Mouse (Mus musculus) limb, embryonic 11.5 days (tissue): ENCODE measurements around the gene Olfr746. TPM values are rescaled to one million over a fixed set of nuclear protein-coding genes. Genes with fewer than 3 reads are reported as not detected.

Experiments
- ATAC-seq: fragments of 200-750 bp; cut with Nextera tagmentation; 2 replicates; pipeline ENCODE4 v1.8.0; 2017; ENCODE audit warnings: low read depth; ENCODE audit not compliant: insufficient number of reproducible peaks, low FRiP score, low TSS enrichment
- DNase-seq: peaks from one replicate; pipeline ENCODE4 v3.0.0-alpha.2; 2015; ENCODE audit warnings: low spot score
- H3K27ac ChIP-seq: fragments of 300-500 bp; sonication (generic); replicated peaks from 2 replicates; pipeline ENCODE4 v1.5.1; 2014; ENCODE audit warnings: low read depth, mild to moderate bottlenecking, low read length
- H3K27me3 ChIP-seq: fragments of 300-500 bp; sonication (generic); 2 replicates; pipeline ENCODE4 v1.6.1; 2014; ENCODE audit warnings: mild to moderate bottlenecking, low read length, mixed read lengths; ENCODE audit not compliant: control insufficient read depth, insufficient read depth
- H3K36me3 ChIP-seq: fragments of 300-500 bp; sonication (generic); 2 replicates; pipeline ENCODE4 v1.6.1; 2014; ENCODE audit warnings: mild to moderate bottlenecking, low read length, moderate library complexity, mixed read lengths; ENCODE audit not compliant: control insufficient read depth, insufficient read depth
- H3K4me1 ChIP-seq: fragments of 300-500 bp; sonication (generic); 2 replicates; pipeline ENCODE4 v1.6.1; 2014; ENCODE audit warnings: low read length, mixed read lengths; ENCODE audit not compliant: control insufficient read depth, insufficient read depth
- H3K4me2 ChIP-seq: fragments of 300-500 bp; sonication (generic); 2 replicates; pipeline ENCODE4 v1.6.1; 2014; ENCODE audit warnings: low read depth, mild to moderate bottlenecking, moderate library complexity; ENCODE audit not compliant: severe bottlenecking
- H3K4me3 ChIP-seq: fragments of 300-500 bp; sonication (generic); 2 replicates; pipeline ENCODE4 v1.5.1; 2014; ENCODE audit warnings: low read depth, low read length
- H3K9ac ChIP-seq: fragments of 300-500 bp; sonication (generic); 2 replicates; pipeline ENCODE4 v1.6.1; 2014; ENCODE audit warnings: mild to moderate bottlenecking, low read length
- H3K9me3 ChIP-seq: fragments of 300-500 bp; sonication (generic); 2 replicates; pipeline ENCODE4 v1.6.1; 2016; ENCODE audit warnings: low read length; ENCODE audit not compliant: control insufficient read depth
- WGBS: fragments of 180-500 bp; shearing (Covaris S2); extraction: QIAGEN DNeasy Blood & Tissue Kit; methylation state at CpG from one replicate; pipeline ENCODE4 v1.1.7; 2014; 5-methylcytosine and 5-hydroxymethylcytosine counted together
- polyA plus RNA-seq: library from polyadenylated mRNA; unstranded; fragments of >200 nt; fragmentation: Nextera tagmentation; extraction: Ambion mirVana; gene quantifications from 2 replicates; pipeline ENCODE4 v1.2.1, GENCODE M21; 2014

The Olfr746 gene
- polyA plus RNA-seq = not detected in 2 replicates

DNA sequence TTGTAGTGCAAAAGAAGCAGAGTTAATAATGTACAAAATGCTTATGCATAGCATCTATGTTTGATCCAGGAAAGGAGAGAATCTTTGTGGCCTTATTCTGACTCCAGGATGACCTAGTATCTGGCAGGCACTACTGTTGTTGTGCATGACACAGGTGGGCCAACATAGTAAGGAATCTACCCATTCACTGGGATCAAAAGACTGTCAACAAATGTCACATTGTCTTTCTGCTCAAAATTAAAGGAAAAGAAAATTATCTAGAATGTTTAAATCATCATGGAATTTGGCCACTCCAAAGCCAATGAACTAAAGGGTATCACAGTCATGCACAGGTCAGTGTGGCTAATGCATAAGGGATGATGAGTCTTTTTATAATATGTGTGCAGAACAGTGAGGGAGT lies at the start of gene Olfr746:
Olfr746 (plus strand) TSS at position 301 of the 400 bp plus-strand sequence.
- no peaks in the 10 kb centered on the region for H3K9me3 ChIP-seq
- no peak for DNase-seq
- H3K27ac ChIP-seq = no peak within 1 kb of the TSS
- H3K4me3 ChIP-seq = no peak within 1 kb of the TSS
- H3K4me2 ChIP-seq = no peak within 1 kb of the TSS
- H3K9ac ChIP-seq = no peak within 1 kb of the TSS
- no peak for ATAC-seq
- no peaks in the 10 kb centered on the region for H3K36me3 ChIP-seq
- no peaks in the 10 kb centered on the region for H3K27me3 ChIP-seq
- H3K4me1 ChIP-seq = no peaks in the 10 kb centered on the region

DNA sequence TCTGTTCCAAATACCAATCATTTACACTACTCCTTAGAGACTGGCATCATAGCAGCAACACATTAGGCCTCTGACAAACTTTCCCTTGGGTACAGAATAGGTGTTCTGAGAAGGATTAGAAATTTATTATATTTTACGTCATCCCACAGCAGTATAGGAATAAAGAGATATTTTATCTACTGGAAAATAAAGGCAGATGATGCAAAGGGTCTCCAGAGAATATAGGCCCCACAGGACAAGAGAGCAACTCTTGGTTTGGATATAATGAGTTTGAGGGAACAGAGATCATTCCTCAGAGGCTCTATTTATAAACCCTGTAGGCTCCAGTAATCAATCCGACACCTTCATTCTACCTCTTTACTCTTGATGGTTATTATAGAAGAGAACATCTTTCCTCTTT lies 32.3 kb upstream of the Olfr746 start, which contains the start of gene Olfr744:
Olfr744 (plus strand) TSS at position 301 of the 400 bp plus-strand sequence.
- Histone ChIP-seq H3K4me2 (no peak within 1 kb of the TSS), H3K36me3 (no peaks in the 10 kb centered on the region), H3K4me3 (no peak within 1 kb of the TSS), H3K9me3 (no peaks in the 10 kb centered on the region), H3K9ac (no peak within 1 kb of the TSS), H3K4me1 (no peaks in the 10 kb centered on the region), H3K27ac (no peak within 1 kb of the TSS), H3K27me3 (no peaks in the 10 kb centered on the region)
- ATAC-seq = no peak
- 82% methylated on average over 2 of the region's 2 CpGs for WGBS
- DNase-seq = no peak

DNA sequence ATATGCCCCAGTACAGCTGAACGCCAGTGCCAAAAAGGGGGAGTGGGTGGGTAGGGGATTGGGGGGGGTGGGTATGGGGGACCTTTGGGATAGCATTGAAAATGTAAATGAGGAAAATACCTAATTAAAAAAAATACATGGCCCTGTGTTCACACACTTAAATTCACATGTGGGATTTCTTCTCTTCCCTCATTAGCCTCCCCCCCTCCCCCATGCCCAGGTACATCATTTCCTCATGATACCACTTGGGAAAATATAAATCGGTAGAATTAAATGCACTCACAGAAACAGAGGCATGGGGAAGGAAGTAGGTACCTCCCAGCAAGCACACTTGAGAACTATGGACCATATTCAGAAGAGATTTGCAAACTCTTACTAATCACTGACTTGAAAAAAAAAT lies 7.8 kb upstream of the Olfr746 start, which contains the start of gene Olfr745:
Olfr745 (plus strand) TSS at position 301 of the 400 bp plus-strand sequence.
- ATAC-seq (no peak), DNase-seq (no peak)
- no peak within 1 kb of the TSS for H3K4me2 ChIP-seq
- H3K27me3 ChIP-seq = no peaks in the 10 kb centered on the region
- WGBS = 83% methylated on average over 2 of the region's 2 CpGs
- no peak within 1 kb of the TSS for H3K27ac ChIP-seq
- no peak within 1 kb of the TSS for H3K9ac ChIP-seq
- no peaks in the 10 kb centered on the region for H3K4me1 ChIP-seq
- H3K36me3 ChIP-seq = no peaks in the 10 kb centered on the region
- no peaks in the 10 kb centered on the region for H3K9me3 ChIP-seq
- no peak within 1 kb of the TSS for H3K4me3 ChIP-seq

GRCm38 (mm10) chr14:50693106-50693505 lies 46.2 kb downstream of the Olfr746 start, which contains the start of gene Olfr747:
TSS of gene Olfr747 (minus strand) at chr14:50693206.
- no peak within 1 kb of the TSS for H3K4me2 ChIP-seq
- no peak within 1 kb of the TSS for H3K4me3 ChIP-seq
- ATAC-seq = no peak
- no peak for DNase-seq
- no peaks in the 10 kb centered on the region for H3K4me1 ChIP-seq
- H3K27ac ChIP-seq = no peak within 1 kb of the TSS
- no peaks in the 10 kb centered on the region for H3K27me3 ChIP-seq
- H3K9me3 ChIP-seq = no peaks in the 10 kb centered on the region
- no peak within 1 kb of the TSS for H3K9ac ChIP-seq
- WGBS = 90% methylated on average over 3 of the region's 3 CpGs
- no peaks in the 10 kb centered on the region for H3K36me3 ChIP-seq

Other genes with a start within 250 kb of the Olfr746 start
- not detected in 2 replicates for gene Olfr738, start 239.5 kb upstream of the Olfr746 start, polyA plus RNA-seq
- not detected in 2 replicates for gene Olfr739, start 228.5 kb upstream of the Olfr746 start, polyA plus RNA-seq
- not detected in 2 replicates for gene Olfr740, start 201.5 kb upstream of the Olfr746 start, polyA plus RNA-seq
- gene Olfr741, start 174.3 kb upstream of the Olfr746 start, polyA plus RNA-seq = not detected in 2 replicates
- not detected in 2 replicates for gene Olfr742, start 143.5 kb upstream of the Olfr746 start, polyA plus RNA-seq
- gene Olfr743, start 125.2 kb upstream of the Olfr746 start, polyA plus RNA-seq = not detected in 2 replicates
- gene Olfr744, start 32.2 kb upstream of the Olfr746 start, polyA plus RNA-seq = not detected in 2 replicates
- not detected in 2 replicates for gene Olfr745, start 7.7 kb upstream of the Olfr746 start, polyA plus RNA-seq
- gene Olfr747, start 46.1 kb downstream of the Olfr746 start, polyA plus RNA-seq = not detected in 2 replicates
- not detected in 2 replicates for gene Olfr748, start 60.3 kb downstream of the Olfr746 start, polyA plus RNA-seq
- not detected in 2 replicates for gene Olfr749, start 98.0 kb downstream of the Olfr746 start, polyA plus RNA-seq
- gene Ttc5, start 138.4 kb downstream of the Olfr746 start, polyA plus RNA-seq = 79.5 and 85.3 TPM in 2 replicates
- gene Ccnb1ip1, start 160.6 kb downstream of the Olfr746 start, polyA plus RNA-seq = not detected in 2 replicates
- gene Parp2, start 160.8 kb downstream of the Olfr746 start, polyA plus RNA-seq = 71.6 and 79.9 TPM in 2 replicates
- gene Tep1, start 223.5 kb downstream of the Olfr746 start, polyA plus RNA-seq = 5.2 and 6.2 TPM in 2 replicates